Mouse (Mus musculus) heart, adult 11 months (tissue): ENCODE measurements around the gene Klf6.

Source experiments
- DNase-seq: peaks from one replicate; pipeline ENCODE4 v3.0.0; 2022

Gene Klf6

DNA sequence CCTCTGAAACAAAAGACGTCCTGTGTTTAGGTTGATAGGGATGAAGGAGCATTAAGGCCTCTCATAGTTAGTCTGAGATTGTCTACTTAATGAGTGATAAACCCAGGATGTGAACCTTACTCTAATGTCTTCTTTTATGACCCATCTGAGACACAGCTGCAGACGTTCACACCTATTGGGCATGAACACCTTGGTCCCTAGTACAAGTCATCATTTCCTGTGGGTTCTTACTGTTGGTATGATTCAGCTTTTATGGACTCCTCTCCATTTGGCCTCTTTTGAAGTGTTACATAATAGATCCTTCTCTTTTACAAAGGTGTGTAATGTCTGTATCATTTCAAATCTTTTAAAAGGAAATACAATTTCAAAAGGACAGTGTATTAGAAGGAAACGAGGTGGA lies 51.9 kb downstream of the Klf6 start:
- no peak for DNase-seq

DNA sequence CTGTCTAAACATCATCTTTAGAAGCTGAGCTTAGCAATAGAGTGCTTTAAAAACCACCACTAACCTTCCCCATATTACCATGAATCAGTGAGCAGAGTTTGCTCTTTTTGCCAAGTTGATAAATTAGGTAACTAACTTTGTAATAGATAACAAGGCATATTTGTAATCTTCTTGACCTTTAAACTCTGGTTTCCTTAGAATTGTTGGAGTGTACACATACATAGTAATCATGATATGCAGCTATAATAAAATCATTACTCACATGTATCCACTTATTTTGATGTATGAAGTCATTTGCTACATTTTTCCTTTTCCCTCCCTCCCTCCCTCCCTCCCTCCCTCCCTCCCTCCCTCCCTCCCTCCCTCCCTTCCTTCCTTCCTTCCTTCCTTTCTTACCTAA lies 56.1 kb downstream of the Klf6 start:
- DNase-seq, result no peak

DNA sequence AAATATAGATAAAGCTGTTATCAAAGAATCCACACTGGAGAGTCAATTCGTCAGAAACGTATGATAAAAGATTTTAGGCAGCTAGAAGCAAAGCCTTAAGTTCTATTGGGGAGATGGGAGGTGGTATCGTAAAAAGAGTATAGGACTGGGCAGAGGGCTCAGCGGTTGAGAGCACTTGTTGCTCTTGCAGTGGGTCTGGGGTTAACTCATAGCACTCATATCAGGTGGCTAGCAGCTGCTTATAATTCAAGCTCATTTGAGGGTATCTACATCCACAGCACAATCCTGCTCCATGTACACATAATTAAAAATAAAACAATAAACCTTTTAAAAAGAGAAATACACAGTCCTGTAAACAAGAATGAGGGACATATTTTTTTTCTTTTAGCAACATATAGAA lies 58.7 kb downstream of the Klf6 start:
- DNase-seq, result no peak
